Mouse (Mus musculus): ENCODE results near the gene Ighmbp2. TPM values are rescaled to one million over a fixed set of nuclear protein-coding genes. Genes with fewer than 3 reads are reported as not detected.

Gene Ighmbp2
- 7.5 and 7.7 TPM in 2 replicates for polyA plus RNA-seq (2012; rRNA removed)

DNA sequence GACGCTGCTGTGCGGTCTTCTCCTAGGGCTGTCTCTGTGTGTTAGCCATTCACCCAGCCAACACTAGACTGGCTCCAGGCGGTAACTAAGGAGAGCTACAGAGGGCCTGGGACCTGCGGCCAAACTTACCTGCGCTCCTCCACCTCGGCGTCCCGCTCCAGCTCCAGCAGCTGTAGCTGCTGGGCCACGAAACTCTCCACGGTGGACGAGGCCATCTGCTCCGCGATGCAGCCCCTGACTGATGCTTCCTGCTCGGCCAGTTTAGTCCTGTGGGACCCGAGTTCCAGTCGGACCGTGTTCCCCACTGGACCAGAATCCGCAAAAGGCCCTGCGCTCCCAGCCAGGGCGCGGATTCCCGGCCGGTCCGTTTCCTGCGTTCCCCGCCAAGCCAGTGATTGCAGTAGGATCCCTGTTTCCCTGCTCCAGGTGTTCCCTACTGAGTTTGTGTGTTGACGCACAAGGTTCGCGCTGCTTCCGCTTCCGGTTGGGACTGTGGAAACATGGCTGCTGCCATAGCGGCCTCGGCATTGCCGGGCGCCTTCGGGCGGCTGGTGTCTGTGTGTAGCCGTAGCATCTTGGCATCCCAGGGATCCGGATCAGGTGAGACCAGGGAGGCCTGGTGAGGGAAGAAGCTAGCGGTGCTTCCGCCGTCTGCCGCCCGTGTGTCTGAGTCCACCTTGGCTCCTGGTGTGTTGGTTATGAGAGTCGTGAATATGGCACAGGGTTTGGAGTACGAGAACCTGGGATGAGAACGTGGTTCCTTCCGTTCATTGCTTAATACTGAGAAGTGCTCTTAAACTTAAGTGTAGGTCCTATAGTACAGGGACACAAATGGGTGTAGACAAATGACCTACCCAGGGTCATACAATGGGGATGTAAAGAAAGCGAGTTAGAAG is at the start of gene Ighmbp2, which contains the start of gene Mrpl21:
TSS of gene Ighmbp2 (minus strand) at position 446 of the 896 bp plus-strand sequence.
TSS of gene Mrpl21 (plus strand) at position 330 of the 896 bp plus-strand sequence.
- Histone ChIP-seq H3K4me3 (ENCODE audit: insufficient read depth, low read length) (peak within 1 kb of the TSS; percentile 51), H3K4me1 (ENCODE audit: control insufficient read depth, insufficient read depth, low read length) (peaks cover 5% of the 10 kb centered on the region; the same call in 1 of the 2 replicates), H3K27ac (ENCODE audit: insufficient read depth, low read length) (no peak within 1 kb of the TSS)
- TF ChIP-seq CTCF (IDR thresholded peaks at IDR 0.05; ENCODE audit: extremely low read depth, insufficient read depth, low read length) (no peak), POLR2A (IDR thresholded peaks at IDR 0.05; ENCODE audit: extremely low read depth, insufficient read depth, low read length) (peak; percentile 78)

GRCm38 (mm10) chr19:3326479-3327047 is 43.7 kb upstream of the Ighmbp2 start:
- peak overlapping the region; percentile 86 for H3K27ac ChIP-seq (ENCODE audit: insufficient read depth, low read length)
- no peaks in the 10 kb centered on the region; the same call in 1 of the 2 replicates for H3K4me1 ChIP-seq (ENCODE audit: control insufficient read depth, insufficient read depth, low read length)
- H3K4me3 ChIP-seq (ENCODE audit: insufficient read depth, low read length), result no peak overlapping the region
- no peak for TF ChIP-seq CTCF (IDR thresholded peaks at IDR 0.05; ENCODE audit: extremely low read depth, insufficient read depth, low read length)
- no peak for TF ChIP-seq POLR2A (IDR thresholded peaks at IDR 0.05; ENCODE audit: extremely low read depth, insufficient read depth, low read length)

DNA sequence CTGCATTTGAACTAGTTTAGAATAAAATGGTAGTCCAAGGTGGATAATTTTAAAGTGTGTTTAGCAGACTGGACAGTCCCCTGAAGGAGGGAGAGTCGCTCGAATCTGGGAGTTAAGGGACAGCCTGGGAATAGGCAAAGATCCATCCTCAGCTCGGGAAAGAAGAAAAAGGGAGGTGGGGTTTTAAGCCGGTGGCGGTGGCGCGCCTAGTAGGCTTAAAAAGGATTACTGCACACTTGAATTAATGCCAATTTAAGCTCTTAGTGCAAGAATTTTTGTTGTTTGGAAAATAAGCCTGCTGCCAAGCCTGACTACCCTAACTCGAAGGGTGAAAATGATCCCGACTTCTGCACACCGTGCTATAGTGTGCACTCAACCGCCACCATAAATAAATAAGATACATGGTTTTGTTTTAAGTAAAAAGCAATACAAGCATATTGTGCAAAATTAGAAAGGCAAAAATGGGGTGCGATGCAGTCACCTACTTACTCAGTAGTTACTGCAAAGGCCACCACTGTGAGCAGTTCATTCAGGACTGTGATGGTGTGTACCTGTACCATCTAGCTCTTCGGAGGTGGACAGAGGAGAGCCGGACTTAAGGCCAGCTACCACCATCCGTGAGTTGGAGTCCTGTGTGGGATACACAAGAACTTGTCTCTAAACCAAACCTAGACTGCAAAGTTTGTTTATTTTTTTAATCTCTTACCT is 43.1 kb upstream of the Ighmbp2 start:
- no peaks in the 10 kb centered on the region; the same call in 1 of the 2 replicates for H3K4me1 ChIP-seq (ENCODE audit: control insufficient read depth, insufficient read depth, low read length)
- peak overlapping the region; percentile 86 for H3K27ac ChIP-seq (ENCODE audit: insufficient read depth, low read length)
- TF ChIP-seq CTCF (IDR thresholded peaks at IDR 0.05; ENCODE audit: extremely low read depth, insufficient read depth, low read length) (no peak), POLR2A (IDR thresholded peaks at IDR 0.05; ENCODE audit: extremely low read depth, insufficient read depth, low read length) (no peak)
- H3K4me3 ChIP-seq (ENCODE audit: insufficient read depth, low read length), result peak overlapping the region; percentile 58

- Histone ChIP-seq H3K27ac (ENCODE audit: insufficient read depth, low read length) (peak overlapping the region; percentile 86), H3K4me1 (ENCODE audit: control insufficient read depth, insufficient read depth, low read length) (no peaks in the 10 kb centered on the region; the same call in 1 of the 2 replicates), H3K4me3 (ENCODE audit: insufficient read depth, low read length) (peak overlapping the region; percentile 58)
- TF ChIP-seq CTCF (IDR thresholded peaks at IDR 0.05; ENCODE audit: extremely low read depth, insufficient read depth, low read length) (no peak), POLR2A (IDR thresholded peaks at IDR 0.05; ENCODE audit: extremely low read depth, insufficient read depth, low read length) (no peak)
Observed at GRCm38 (mm10) chr19:3324931-3325711, 42.3 kb upstream of the Ighmbp2 start.

DNA sequence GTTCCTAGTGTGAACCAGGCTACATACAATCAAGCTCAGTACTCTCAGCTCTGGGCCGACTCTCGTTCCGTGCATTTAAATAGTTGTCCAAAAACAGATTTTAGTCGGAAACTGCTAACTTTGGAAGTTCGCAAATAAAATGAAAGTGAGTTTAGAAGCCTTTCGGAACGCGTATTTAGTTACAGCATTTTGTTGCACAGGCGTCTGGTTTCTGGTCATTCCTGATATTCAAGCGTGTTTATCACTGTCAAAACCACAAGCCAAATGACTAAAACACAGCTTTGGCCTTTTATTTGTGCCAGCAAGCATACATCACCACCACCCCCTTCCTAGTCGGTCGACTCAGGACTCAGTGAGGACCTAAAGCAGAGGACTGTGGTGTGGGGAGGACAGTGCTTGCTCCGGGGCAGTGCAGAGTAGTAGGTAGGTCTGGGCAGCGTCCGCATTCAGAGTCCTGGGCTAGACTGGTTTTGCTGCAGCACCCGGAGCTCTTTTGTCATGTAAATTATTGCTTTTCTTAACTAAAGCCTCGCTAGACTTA is 41.5 kb upstream of the Ighmbp2 start:
- TF ChIP-seq POLR2A (IDR thresholded peaks at IDR 0.05; ENCODE audit: extremely low read depth, insufficient read depth, low read length) (no peak), CTCF (IDR thresholded peaks at IDR 0.05; ENCODE audit: extremely low read depth, insufficient read depth, low read length) (no peak)
- Histone ChIP-seq H3K4me3 (ENCODE audit: insufficient read depth, low read length) (peak overlapping the region; percentile 58), H3K4me1 (ENCODE audit: control insufficient read depth, insufficient read depth, low read length) (no peaks in the 10 kb centered on the region; the same call in 1 of the 2 replicates), H3K27ac (ENCODE audit: insufficient read depth, low read length) (peak overlapping the region; percentile 82)

- H3K4me3 ChIP-seq (ENCODE audit: insufficient read depth, low read length), result peak overlapping the region; percentile 58
- TF ChIP-seq CTCF (IDR thresholded peaks at IDR 0.05; ENCODE audit: extremely low read depth, insufficient read depth, low read length), result no peak
- TF ChIP-seq POLR2A (IDR thresholded peaks at IDR 0.05; ENCODE audit: extremely low read depth, insufficient read depth, low read length), result no peak
- H3K4me1 ChIP-seq (ENCODE audit: control insufficient read depth, insufficient read depth, low read length), result no peaks in the 10 kb centered on the region; the same call in 1 of the 2 replicates
- peak overlapping the region; percentile 82 for H3K27ac ChIP-seq (ENCODE audit: insufficient read depth, low read length)
Observed at GRCm38 (mm10) chr19:3323753-3324270, 41.0 kb upstream of the Ighmbp2 start.

DNA sequence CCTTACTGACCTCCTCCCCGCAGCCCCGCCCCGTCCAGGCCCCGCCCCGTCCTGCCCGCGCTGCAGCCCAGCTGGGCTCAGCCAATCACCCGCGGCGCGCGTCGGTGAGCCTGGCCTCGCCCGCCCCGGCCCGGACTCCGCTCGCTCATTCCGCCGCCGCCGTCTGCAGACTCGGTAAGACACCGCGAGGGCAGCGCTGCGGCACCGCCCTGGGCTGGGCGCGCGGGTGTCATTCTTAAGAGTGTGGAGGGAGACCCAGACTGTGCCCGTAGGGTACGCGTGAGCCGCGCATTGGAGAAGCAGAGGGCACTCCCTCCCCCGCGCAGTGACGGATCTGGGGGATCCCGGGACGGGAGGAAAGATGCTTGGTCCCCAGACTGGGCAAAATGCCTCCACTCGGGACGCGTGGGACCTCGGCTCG is 40.4 kb upstream of the Ighmbp2 start:
- Histone ChIP-seq H3K27ac (ENCODE audit: insufficient read depth, low read length) (peak overlapping the region; percentile 82), H3K4me1 (ENCODE audit: control insufficient read depth, insufficient read depth, low read length) (no peaks in the 10 kb centered on the region; the same call in 1 of the 2 replicates), H3K4me3 (ENCODE audit: insufficient read depth, low read length) (peak overlapping the region; percentile 58)
- no peak for TF ChIP-seq CTCF (IDR thresholded peaks at IDR 0.05; ENCODE audit: extremely low read depth, insufficient read depth, low read length)
- no peak for TF ChIP-seq POLR2A (IDR thresholded peaks at IDR 0.05; ENCODE audit: extremely low read depth, insufficient read depth, low read length)

GRCm38 (mm10) chr19:3322261-3322969 is 39.6 kb upstream of the Ighmbp2 start, which contains the start of gene Cpt1a:
Gene Cpt1a (plus strand): TSS chr19:3322334.
- TF ChIP-seq CTCF (IDR thresholded peaks at IDR 0.05; ENCODE audit: extremely low read depth, insufficient read depth, low read length), result no peak
- no peak for TF ChIP-seq POLR2A (IDR thresholded peaks at IDR 0.05; ENCODE audit: extremely low read depth, insufficient read depth, low read length)
- no peak within 1 kb of the TSS for H3K27ac ChIP-seq (ENCODE audit: insufficient read depth, low read length)
- H3K4me3 ChIP-seq (ENCODE audit: insufficient read depth, low read length), result peak within 1 kb of the TSS; percentile 58
- no peaks in the 10 kb centered on the region; the same call in 1 of the 2 replicates for H3K4me1 ChIP-seq (ENCODE audit: control insufficient read depth, insufficient read depth, low read length)
